Mouse (Mus musculus) ES-Bruce4 (cell line): ENCODE results near the gene Fam213a.

Experiments used
- CTCF ChIP-seq: IDR thresholded peaks from one replicate; pipeline ENCODE4 v1.8.1; 2011; ENCODE audit warnings: low read depth, low read length
- EP300 ChIP-seq: IDR thresholded peaks from 2 replicates; pipeline ENCODE4 v1.6.1; 2011; ENCODE audit warnings: low read depth, low read length; ENCODE audit not compliant: insufficient read depth

- TF ChIP-seq CTCF (no peak), EP300 (no peak)
Observed at GRCm38 (mm10) chr14:41008138-41008537, 5.5 kb downstream of the Fam213a start.
